Mouse (Mus musculus): ENCODE data around the gene Olfm1. TPM values are rescaled to one million over a fixed set of nuclear protein-coding genes. Genes with fewer than 3 reads are reported as not detected.

Olfm1 gene
- polyA plus RNA-seq, 1 experiment from 2014 or later: 295 TPM

GRCm38 (mm10) chr2:28216211-28216775 lies 23.5 kb downstream of the Olfm1 start:
- Histone ChIP-seq H3K4me3 (replicated peaks; ENCODE audit: low read depth, low read length) (no peak overlapping the region), H3K4me1 (ENCODE audit: control insufficient read depth, insufficient read depth, low read length) (peaks cover 14% of the 10 kb centered on the region), H3K9me3 (ENCODE audit: control insufficient read depth, low read length) (no peaks in the 10 kb centered on the region), H3K27me3 (ENCODE audit: control insufficient read depth, insufficient read depth, low read length) (no peaks in the 10 kb centered on the region), H3K27ac (replicated peaks; ENCODE audit: low read depth, low read length) (no peak overlapping the region), H3K4me2 (ENCODE audit: low read length) (no peak overlapping the region), H3K9ac (replicated peaks; ENCODE audit: low read length) (no peak overlapping the region), H3K36me3 (ENCODE audit: control insufficient read depth, insufficient read depth, low read length) (peaks cover 61% of the 10 kb centered on the region)
- no peak for DNase-seq
- 87% methylated on average over 5 of the region's 5 CpGs for WGBS
- no peak for ATAC-seq (ENCODE audit: low FRiP score, low TSS enrichment)

GRCm38 (mm10) chr2:28217783-28218182 lies 25.0 kb downstream of the Olfm1 start:
- Histone ChIP-seq H3K4me3 (replicated peaks; ENCODE audit: low read depth, low read length) (no peak overlapping the region), H3K4me1 (ENCODE audit: control insufficient read depth, insufficient read depth, low read length) (0 out of 2 replicates have a peak, but pooled peaks cover 10% of the 10 kb centered on the region), H3K27me3 (ENCODE audit: control insufficient read depth, insufficient read depth, low read length) (no peaks in the 10 kb centered on the region), H3K9ac (replicated peaks; ENCODE audit: low read length) (no peak overlapping the region), H3K27ac (replicated peaks; ENCODE audit: low read depth, low read length) (no peak overlapping the region), H3K36me3 (ENCODE audit: control insufficient read depth, insufficient read depth, low read length) (peaks cover 71% of the 10 kb centered on the region), H3K4me2 (ENCODE audit: low read length) (no peak overlapping the region), H3K9me3 (ENCODE audit: control insufficient read depth, low read length) (no peaks in the 10 kb centered on the region)
- DNase-seq: no peak
- 100% methylated on average over 1 of the region's 1 CpGs for WGBS
- no peak for ATAC-seq (ENCODE audit: low FRiP score, low TSS enrichment)

- no peak overlapping the region for H3K27ac ChIP-seq (replicated peaks; ENCODE audit: low read depth, low read length)
- 75% methylated on average over 7 of the region's 7 CpGs for WGBS
- H3K4me3 ChIP-seq (replicated peaks; ENCODE audit: low read depth, low read length): no peak overlapping the region
Measured at GRCm38 (mm10) chr2:28218651-28219356, 26.0 kb downstream of the Olfm1 start.

GRCm38 (mm10) chr2:28219625-28220024 lies 26.8 kb downstream of the Olfm1 start:
- H3K4me3 ChIP-seq (replicated peaks; ENCODE audit: low read depth, low read length): no peak overlapping the region
- H3K4me2 ChIP-seq (ENCODE audit: low read length): no peak overlapping the region
- H3K9me3 ChIP-seq (ENCODE audit: control insufficient read depth, low read length): no peaks in the 10 kb centered on the region
- H3K4me1 ChIP-seq (ENCODE audit: control insufficient read depth, insufficient read depth, low read length): 0 out of 2 replicates have a peak, but pooled peaks cover 8% of the 10 kb centered on the region
- H3K9ac ChIP-seq (replicated peaks; ENCODE audit: low read length): no peak overlapping the region
- WGBS: 94% methylated on average over 1 of the region's 1 CpGs
- H3K27me3 ChIP-seq (ENCODE audit: control insufficient read depth, insufficient read depth, low read length): no peaks in the 10 kb centered on the region
- ATAC-seq (ENCODE audit: low FRiP score, low TSS enrichment): no peak
- no peak overlapping the region for H3K27ac ChIP-seq (replicated peaks; ENCODE audit: low read depth, low read length)
- H3K36me3 ChIP-seq (ENCODE audit: control insufficient read depth, insufficient read depth, low read length): peaks cover 62% of the 10 kb centered on the region
- no peak for DNase-seq

More at GRCm38 (mm10) chr2:28218651-28219356, 26.0 kb downstream of the Olfm1 start:
- Histone ChIP-seq H3K9me3 (ENCODE audit: control insufficient read depth, low read length) (no peaks in the 10 kb centered on the region), H3K4me2 (ENCODE audit: low read length) (no peak overlapping the region), H3K4me1 (ENCODE audit: control insufficient read depth, insufficient read depth, low read length) (0 out of 2 replicates have a peak, but pooled peaks cover 8% of the 10 kb centered on the region), H3K27me3 (ENCODE audit: control insufficient read depth, insufficient read depth, low read length) (no peaks in the 10 kb centered on the region), H3K9ac (replicated peaks; ENCODE audit: low read length) (no peak overlapping the region), H3K36me3 (ENCODE audit: control insufficient read depth, insufficient read depth, low read length) (peaks cover 66% of the 10 kb centered on the region)
- DNase-seq (no peak), ATAC-seq (ENCODE audit: low FRiP score, low TSS enrichment) (no peak)

- 0 out of 2 replicates have a peak, but pooled peaks cover 14% of the 10 kb centered on the region for H3K4me1 ChIP-seq (ENCODE audit: control insufficient read depth, insufficient read depth, low read length)
- WGBS: 65% methylated on average over 2 of the region's 2 CpGs
- no peak overlapping the region for H3K9ac ChIP-seq (replicated peaks; ENCODE audit: low read length)
- no peaks in the 10 kb centered on the region for H3K27me3 ChIP-seq (ENCODE audit: control insufficient read depth, insufficient read depth, low read length)
- H3K4me2 ChIP-seq (ENCODE audit: low read length): no peak overlapping the region
- H3K4me3 ChIP-seq (replicated peaks; ENCODE audit: low read depth, low read length): no peak overlapping the region
- no peak overlapping the region for H3K27ac ChIP-seq (replicated peaks; ENCODE audit: low read depth, low read length)
- H3K36me3 ChIP-seq (ENCODE audit: control insufficient read depth, insufficient read depth, low read length): peaks cover 57% of the 10 kb centered on the region
- ATAC-seq (ENCODE audit: low FRiP score, low TSS enrichment) (no peak), DNase-seq (no peak)
- H3K9me3 ChIP-seq (ENCODE audit: control insufficient read depth, low read length): no peaks in the 10 kb centered on the region
Measured at GRCm38 (mm10) chr2:28221803-28222202, 29.0 kb downstream of the Olfm1 start.

- ATAC-seq (ENCODE audit: low FRiP score, low TSS enrichment) (no peak), DNase-seq (no peak)
- no peak overlapping the region for H3K27ac ChIP-seq (replicated peaks; ENCODE audit: low read depth, low read length)
- 74% methylated on average over 5 of the region's 5 CpGs for WGBS
- H3K36me3 ChIP-seq (ENCODE audit: control insufficient read depth, insufficient read depth, low read length): peaks cover 56% of the 10 kb centered on the region
- H3K9me3 ChIP-seq (ENCODE audit: control insufficient read depth, low read length): no peaks in the 10 kb centered on the region
- no peak overlapping the region for H3K4me2 ChIP-seq (ENCODE audit: low read length)
- peaks cover 31% of the 10 kb centered on the region for H3K4me1 ChIP-seq (ENCODE audit: control insufficient read depth, insufficient read depth, low read length)
- H3K27me3 ChIP-seq (ENCODE audit: control insufficient read depth, insufficient read depth, low read length): no peaks in the 10 kb centered on the region
- H3K4me3 ChIP-seq (replicated peaks; ENCODE audit: low read depth, low read length): no peak overlapping the region
- no peak overlapping the region for H3K9ac ChIP-seq (replicated peaks; ENCODE audit: low read length)
Measured at GRCm38 (mm10) chr2:28224819-28225218, 32.0 kb downstream of the Olfm1 start.

- no peak for DNase-seq
- Histone ChIP-seq H3K36me3 (ENCODE audit: control insufficient read depth, insufficient read depth, low read length) (peaks cover 64% of the 10 kb centered on the region), H3K4me2 (ENCODE audit: low read length) (no peak overlapping the region), H3K4me3 (replicated peaks; ENCODE audit: low read depth, low read length) (no peak overlapping the region), H3K9ac (replicated peaks; ENCODE audit: low read length) (no peak overlapping the region), H3K27me3 (ENCODE audit: control insufficient read depth, insufficient read depth, low read length) (no peaks in the 10 kb centered on the region), H3K9me3 (ENCODE audit: control insufficient read depth, low read length) (no peaks in the 10 kb centered on the region), H3K4me1 (ENCODE audit: control insufficient read depth, insufficient read depth, low read length) (peaks cover 31% of the 10 kb centered on the region), H3K27ac (replicated peaks; ENCODE audit: low read depth, low read length) (no peak overlapping the region)
- 61% methylated on average over 3 of the region's 3 CpGs for WGBS
- ATAC-seq (ENCODE audit: low FRiP score, low TSS enrichment): no peak
Measured at GRCm38 (mm10) chr2:28225906-28226305, 33.1 kb downstream of the Olfm1 start.

GRCm38 (mm10) chr2:28226971-28227370 lies 34.2 kb downstream of the Olfm1 start:
- Histone ChIP-seq H3K4me2 (ENCODE audit: low read length) (no peak overlapping the region), H3K4me1 (ENCODE audit: control insufficient read depth, insufficient read depth, low read length) (peaks cover 31% of the 10 kb centered on the region)
- WGBS: 59% methylated on average over 5 of the region's 5 CpGs

More at GRCm38 (mm10) chr2:28226971-28227370, 34.2 kb downstream of the Olfm1 start:
- Histone ChIP-seq H3K27me3 (ENCODE audit: control insufficient read depth, insufficient read depth, low read length) (no peaks in the 10 kb centered on the region), H3K36me3 (ENCODE audit: control insufficient read depth, insufficient read depth, low read length) (peaks cover 62% of the 10 kb centered on the region), H3K9me3 (ENCODE audit: control insufficient read depth, low read length) (no peaks in the 10 kb centered on the region), H3K27ac (replicated peaks; ENCODE audit: low read depth, low read length) (peak overlapping the region; percentile 21; the same call in 1 of the 2 replicates), H3K9ac (replicated peaks; ENCODE audit: low read length) (no peak overlapping the region), H3K4me3 (replicated peaks; ENCODE audit: low read depth, low read length) (no peak overlapping the region)
- ATAC-seq (ENCODE audit: low FRiP score, low TSS enrichment) (no peak), DNase-seq (no peak)
